10 mouse cellular contexts compared by ENCODE assay signal in the genomic region with DNA sequence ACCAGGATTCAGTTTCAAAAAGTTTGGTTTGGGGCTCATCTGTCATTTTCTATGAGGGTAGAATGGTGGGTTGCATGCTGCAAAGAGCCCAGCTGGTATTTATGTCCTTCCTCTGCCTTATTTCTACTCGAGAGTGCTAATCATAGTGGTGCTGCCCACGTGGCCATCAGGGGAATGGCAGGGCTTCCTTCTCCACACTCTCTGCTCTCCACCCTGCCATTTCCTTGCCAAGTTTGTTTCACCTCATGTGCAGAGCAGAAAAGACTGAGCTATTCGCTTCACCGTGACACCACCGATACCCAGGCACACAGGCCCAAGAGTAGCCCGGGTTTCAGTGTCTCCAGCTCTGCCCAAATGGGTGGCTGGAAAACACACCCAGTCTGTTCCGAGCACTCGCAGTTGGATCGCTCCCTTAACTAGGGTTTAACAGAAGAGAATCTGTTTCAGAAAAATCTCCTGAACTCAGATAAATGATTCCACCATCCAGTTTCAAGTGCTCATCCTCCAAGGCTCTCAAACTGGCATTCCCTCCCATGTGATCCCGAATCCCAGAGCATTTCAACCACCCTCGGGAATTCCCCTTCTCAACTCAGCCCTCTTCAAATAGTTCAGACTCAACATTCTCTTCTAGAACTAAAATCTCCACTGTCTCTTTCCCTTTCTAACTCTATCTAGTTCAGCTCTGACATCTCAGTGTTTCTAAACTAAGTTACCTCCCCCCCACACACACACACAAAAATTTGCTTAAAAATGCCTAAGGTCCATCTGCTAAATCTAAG.
DNase-seq lines count a peak whose midpoint lies in the region; ATAC-seq lines count a peak whose summit lies in the region.
"Had no signal": no experiment of that assay in that cellular context is flagged by ENCODE, and none has a peak within 500 bp of the region (broad histone marks: within the 10 kb centered on the region; RNA-seq: fewer than 3 reads in every experiment).

No protein-coding gene starts in this region.

- DNase-seq in gastrocnemius, adult 18-20 months (ENCODE audit: low spot score), result peak; percentile 11
- DNase-seq in gastrocnemius, postnatal 36 days, result no peak
- DNase-seq in left cerebral cortex, postnatal 36 days (ENCODE audit: low spot score in 2 of 2), result peak; percentile 27 to 35
- no peak for DNase-seq in left cerebral cortex, adult 8-10 months (ENCODE audit: low spot score in 2 of 2)
- DNase-seq in heart, embryonic 10.5 days (ENCODE audit: low spot score), result no peak
- peak; percentile 27 for DNase-seq in lung, postnatal 14 days
- DNase-seq in cerebellum, postnatal 4 days (ENCODE audit: low spot score in 2 of 2), result no peak

- H3K4me3 ChIP-seq in heart, embryonic 10.5 days, result no peak overlapping the region
- H3K4me3 ChIP-seq: midbrain, embryonic 15.5 days had no signal

- peaks cover 9% of the 10 kb centered on the region for H3K36me3 ChIP-seq in heart, embryonic 10.5 days
- H3K36me3 ChIP-seq: midbrain, embryonic 15.5 days had no signal

- ATAC-seq in monocyte, adult 5-6 weeks (replicated peaks; ENCODE audit: insufficient number of reproducible peaks, low FRiP score, low TSS enrichment, poor library complexity, severe bottlenecking), result no peak
- ATAC-seq: midbrain, embryonic 15.5 days had no signal

- intact Hi-C loops in gastrocnemius, postnatal 36 days (cut with DNase I), result no loop called here
- intact Hi-C loops in left cerebral cortex, postnatal 36 days (cut with DNase I), result no loop called here

- peaks cover 39% of the 10 kb centered on the region for H3K4me1 ChIP-seq in heart, embryonic 10.5 days

- WGBS in heart, embryonic 10.5 days, result 72% methylated on average over 11 of the region's 11 CpGs

- H3K9me3 ChIP-seq in heart, embryonic 10.5 days, result no peaks in the 10 kb centered on the region
- H3K9me3 ChIP-seq: midbrain, embryonic 15.5 days had no signal

- no peaks in the 10 kb centered on the region for H3K27me3 ChIP-seq in heart, embryonic 10.5 days (ENCODE audit: insufficient read depth, poor library complexity, severe bottlenecking)
- H3K27me3 ChIP-seq: CH12.LX; midbrain, embryonic 15.5 days had no signal

- peak overlapping the region; percentile 16; the same call in 1 of the 2 replicates for H3K27ac ChIP-seq in heart, embryonic 10.5 days
- H3K27ac ChIP-seq: midbrain, embryonic 15.5 days had no signal

Comparison
In these comparisons a context has a peak if more than half of its experiments do, and no peak if none do; other contexts are left out.
1. DNase-seq: peak in gastrocnemius, adult 18-20 months (single experiment), left cerebral cortex, postnatal 36 days (2 of 2) and lung, postnatal 14 days (single experiment); none in gastrocnemius, postnatal 36 days (0 of 2), left cerebral cortex, adult 8-10 months (0 of 2), heart, embryonic 10.5 days (single experiment) and cerebellum, postnatal 4 days (0 of 2).